Mouse (Mus musculus) myocyte (in vitro differentiated cells): ENCODE results near the gene Slc38a1. TPM values are rescaled to one million over a fixed set of nuclear protein-coding genes. Genes with fewer than 3 reads are reported as not detected.

ENCODE experiments used
- H3K27me3 ChIP-seq: one replicate; pipeline ENCODE4 v1.6.1; 2011; ENCODE audit not compliant: control insufficient read depth, insufficient read depth, insufficient read length
- H3K36me3 ChIP-seq: one replicate; pipeline ENCODE4 v1.6.1; 2011; ENCODE audit not compliant: control insufficient read depth, insufficient read depth
- H3K4me2 ChIP-seq: one replicate; pipeline ENCODE4 v1.6.1; 2011; ENCODE audit warnings: low read depth, control low read depth
- H3K4me3 ChIP-seq: one replicate; pipeline ENCODE4 v1.5.1; 2011; ENCODE audit warnings: mild to moderate bottlenecking, control low read depth, moderate library complexity
- H3K79me2 ChIP-seq: one replicate; pipeline ENCODE4 v1.6.1; 2011; ENCODE audit not compliant: control insufficient read depth, insufficient read depth
- H3ac ChIP-seq: one replicate; pipeline ENCODE4 v1.6.1; 2011; ENCODE audit not compliant: control insufficient read depth, insufficient read length
- CEBPB ChIP-seq: IDR thresholded peaks from 2 replicates; pipeline ENCODE4 v1.6.1; 2011; ENCODE audit warnings: mild to moderate bottlenecking, moderate library complexity; ENCODE audit not compliant: poor library complexity, insufficient read depth, severe bottlenecking
- E2F4 ChIP-seq: IDR thresholded peaks from one replicate; pipeline ENCODE4 v1.6.1; 2011; ENCODE audit warnings: mild to moderate bottlenecking, control low read depth, moderate library complexity; ENCODE audit not compliant: insufficient read depth
- MAX ChIP-seq: IDR thresholded peaks from one replicate; pipeline ENCODE4 v1.6.1; 2011; ENCODE audit warnings: low read depth, mild to moderate bottlenecking, control low read depth
- MYOD1 ChIP-seq, 3 experiments: IDR thresholded peaks; one replicate each; pipeline ENCODE4 v1.6.1; 2011; ENCODE audit warnings: control low read depth in 2 of 3, low read depth in 2 of 3, mild to moderate bottlenecking in 2 of 3, moderate library complexity in 1 of 3; ENCODE audit not compliant: insufficient read length in 2 of 3, control insufficient read depth in 1 of 3
- MYOG ChIP-seq, 3 experiments: IDR thresholded peaks; one replicate each; pipeline ENCODE4 v1.6.1; 2011; ENCODE audit warnings: control low read depth in 2 of 3, low read depth in 2 of 3, mild to moderate bottlenecking in 2 of 3; ENCODE audit not compliant: insufficient read length in 2 of 3, control insufficient read depth in 1 of 3, insufficient read depth in 1 of 3
- POLR2A ChIP-seq: IDR thresholded peaks from one replicate; pipeline ENCODE4 v1.6.1; 2011; ENCODE audit warnings: low read depth, mild to moderate bottlenecking, control low read depth, moderate library complexity; ENCODE audit not compliant: insufficient read length
- POLR2AphosphoS2 ChIP-seq: IDR thresholded peaks from one replicate; pipeline ENCODE4 v1.6.1; 2011; ENCODE audit warnings: low read depth, control low read depth; ENCODE audit not compliant: insufficient read length
- REST ChIP-seq: IDR thresholded peaks from one replicate; pipeline ENCODE4 v1.6.1; 2011; ENCODE audit warnings: mild to moderate bottlenecking, control low read depth, moderate library complexity; ENCODE audit not compliant: insufficient read depth, insufficient read length
- SRF ChIP-seq: IDR thresholded peaks from one replicate; pipeline ENCODE4 v1.6.1; 2011; ENCODE audit warnings: low read depth; ENCODE audit not compliant: control insufficient read depth, insufficient read length
- TCF12 ChIP-seq: IDR thresholded peaks from one replicate; pipeline ENCODE4 v1.6.1; 2011; ENCODE audit warnings: mild to moderate bottlenecking, control low read depth; ENCODE audit not compliant: poor library complexity, insufficient read depth, severe bottlenecking
- TCF3 ChIP-seq: IDR thresholded peaks from one replicate; pipeline ENCODE4 v1.6.1; 2011; ENCODE audit warnings: low read depth, control low read depth; ENCODE audit not compliant: insufficient read length
- USF1 ChIP-seq: IDR thresholded peaks from one replicate; pipeline ENCODE4 v1.6.1; 2011; ENCODE audit warnings: low read depth, mild to moderate bottlenecking, control low read depth, moderate library complexity
- polyA plus RNA-seq: library from polyadenylated mRNA; unstranded; fragments of >200 nt; fragmentation: generic; extraction: Trizol; gene quantifications from one replicate; pipeline ENCODE4 v1.2.1, GENCODE M21; 2012; ENCODE audit warnings: missing spikeins

Slc38a1 gene
- polyA plus RNA-seq, 1 experiment: 28.5 TPM

DNA sequence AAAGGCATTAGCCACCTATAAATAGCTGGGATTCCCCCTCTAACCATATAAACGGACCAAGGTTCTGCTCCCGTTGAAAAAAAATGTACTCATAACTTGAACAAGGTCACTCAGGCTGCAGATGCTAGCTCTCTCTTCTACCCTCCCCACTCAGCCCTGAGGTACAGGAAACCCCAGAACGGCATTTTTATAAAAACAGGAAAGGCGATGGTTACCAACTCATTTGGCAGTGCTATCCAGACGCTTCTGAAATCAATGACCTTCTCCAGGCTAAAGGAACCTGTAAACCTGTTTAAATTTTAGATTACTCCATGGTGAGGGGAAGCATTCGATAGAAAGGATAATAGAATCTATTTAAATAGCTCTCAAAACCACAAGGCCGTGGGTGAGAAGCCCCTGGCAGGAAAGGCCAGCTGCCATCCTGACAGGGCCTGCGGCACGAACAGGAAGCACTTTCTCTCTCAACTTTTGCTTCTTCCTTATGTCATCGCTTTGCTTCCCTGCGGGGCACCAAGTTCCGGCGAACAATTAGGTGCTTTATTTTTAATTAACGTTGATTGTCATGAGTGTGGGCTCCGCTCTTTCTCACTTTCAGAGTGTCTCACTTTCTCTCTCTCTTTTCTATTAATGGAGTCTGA, 59.2 kb downstream of the Slc38a1 start:
- no peaks in the 10 kb centered on the region for H3K27me3 ChIP-seq
- no peak for TF ChIP-seq CEBPB
- TF ChIP-seq E2F4: no peak
- TF ChIP-seq USF1: no peak
- TF ChIP-seq POLR2A: no peak
- no peak for TF ChIP-seq SRF
- TF ChIP-seq MYOG (IDR thresholded peaks at IDR 0.05; ENCODE audit: control insufficient read depth in 1 of 3, insufficient read depth in 1 of 3, insufficient read length in 2 of 3, low read depth in 2 of 3): no peak
- TF ChIP-seq REST: no peak
- no peak for TF ChIP-seq MAX
- no peak for TF ChIP-seq MYOD1 (IDR thresholded peaks at IDR 0.05; ENCODE audit: control insufficient read depth in 1 of 3, insufficient read length in 2 of 3, low read depth in 2 of 3)
- no peak for TF ChIP-seq POLR2AphosphoS2
- no peak for TF ChIP-seq TCF3
- no peak for TF ChIP-seq TCF12

DNA sequence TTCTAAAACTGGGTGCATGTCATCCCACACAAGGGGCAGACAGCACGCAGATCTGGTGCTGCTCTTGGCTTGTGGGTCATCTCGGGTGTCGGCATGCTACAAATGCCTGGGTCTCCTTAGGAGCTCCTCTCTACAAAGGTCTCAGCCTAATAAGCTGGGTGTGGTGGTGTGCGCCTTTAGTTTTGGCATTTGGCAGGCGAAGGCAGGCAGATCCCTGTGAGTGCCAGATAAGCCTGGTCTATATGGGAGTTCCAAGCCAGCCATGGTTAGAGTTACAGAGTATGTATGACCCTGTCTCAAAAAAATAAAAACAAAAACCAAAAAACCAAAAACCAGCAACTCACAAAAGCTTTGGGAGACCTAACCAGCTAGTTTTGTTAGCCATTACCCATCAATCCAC, 65.7 kb downstream of the Slc38a1 start:
- Histone ChIP-seq H3ac (no peak overlapping the region), H3K4me2 (no peak overlapping the region), H3K79me2 (no peaks in the 10 kb centered on the region), H3K27me3 (no peaks in the 10 kb centered on the region), H3K36me3 (peaks cover 48% of the 10 kb centered on the region), H3K4me3 (no peak overlapping the region)
- TF ChIP-seq SRF: no peak
- no peak for TF ChIP-seq MAX
- TF ChIP-seq POLR2AphosphoS2: no peak
- no peak for TF ChIP-seq REST
- TF ChIP-seq TCF12: no peak
- TF ChIP-seq CEBPB: no peak
- TF ChIP-seq MYOG (IDR thresholded peaks at IDR 0.05; ENCODE audit: control insufficient read depth in 1 of 3, insufficient read depth in 1 of 3, insufficient read length in 2 of 3, low read depth in 2 of 3): no peak
- TF ChIP-seq TCF3: no peak
- no peak for TF ChIP-seq MYOD1 (IDR thresholded peaks at IDR 0.05; ENCODE audit: control insufficient read depth in 1 of 3, insufficient read length in 2 of 3, low read depth in 2 of 3)
- TF ChIP-seq USF1: no peak
- TF ChIP-seq POLR2A: no peak
- no peak for TF ChIP-seq E2F4

More for the DNA sequence above, 59.2 kb downstream of the Slc38a1 start:
- H3K4me3 ChIP-seq: no peak overlapping the region
- no peak overlapping the region for H3ac ChIP-seq
- H3K79me2 ChIP-seq: no peaks in the 10 kb centered on the region
- no peak overlapping the region for H3K4me2 ChIP-seq
- H3K36me3 ChIP-seq: peaks cover 63% of the 10 kb centered on the region

DNA sequence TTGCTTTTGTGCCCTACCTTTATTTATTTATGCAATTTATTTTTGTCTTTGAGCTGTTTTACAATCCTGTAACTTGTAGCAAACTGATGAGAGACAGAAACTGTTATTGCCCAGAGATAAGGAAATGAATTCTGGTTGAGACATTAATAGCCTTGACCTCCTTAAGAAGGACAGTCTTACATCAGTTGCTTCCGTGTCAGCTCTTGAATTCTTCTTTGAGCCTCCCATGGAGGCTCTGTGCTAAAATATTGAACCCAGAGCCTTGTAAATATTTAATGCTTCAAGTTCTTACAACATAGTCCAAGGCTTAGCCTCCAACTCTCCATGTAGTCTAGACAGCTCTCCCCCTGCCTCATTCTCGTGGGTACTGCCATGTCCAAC, 73.7 kb downstream of the Slc38a1 start:
- TF ChIP-seq MYOD1 (IDR thresholded peaks at IDR 0.05; ENCODE audit: control insufficient read depth in 1 of 3, insufficient read length in 2 of 3, low read depth in 2 of 3) (no peak), E2F4 (no peak), REST (no peak), CEBPB (no peak)
- Histone ChIP-seq H3K36me3 (no peaks in the 10 kb centered on the region), H3K27me3 (no peaks in the 10 kb centered on the region)

DNA sequence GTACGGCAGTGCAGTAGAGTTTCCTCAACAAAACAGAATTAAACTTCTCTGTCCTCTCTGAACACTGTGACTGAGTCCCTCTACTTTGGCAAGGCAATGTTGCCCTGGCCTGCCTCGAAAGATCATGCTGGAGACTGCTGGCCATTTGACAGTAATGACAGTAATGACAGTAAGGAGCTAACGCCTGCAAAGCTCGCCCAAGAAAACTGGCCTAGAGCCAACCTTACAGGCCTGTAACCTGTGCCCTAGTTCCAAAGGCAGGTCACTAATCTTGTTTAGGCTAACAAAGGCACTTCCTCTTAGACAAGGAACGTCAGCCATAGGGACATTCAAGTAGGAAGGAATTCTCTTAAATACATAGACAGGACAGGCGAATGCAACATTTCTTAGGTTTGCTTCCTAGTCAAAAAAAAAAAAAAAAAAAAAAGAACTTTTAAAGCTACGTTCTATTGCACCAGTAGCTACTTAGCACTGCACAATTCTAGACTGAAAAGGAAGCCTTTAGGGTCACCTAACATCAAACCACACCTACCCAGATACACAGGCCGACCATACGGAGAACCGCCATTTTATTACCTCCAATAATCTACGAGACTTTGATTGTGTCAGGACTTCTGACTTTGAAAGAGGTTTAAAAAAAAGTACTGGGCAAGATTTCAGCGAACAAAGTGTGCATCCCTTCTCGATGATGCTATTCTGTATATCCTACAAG, 74.3 kb downstream of the Slc38a1 start:
- Histone ChIP-seq H3K4me2 (no peak overlapping the region), H3K27me3 (no peaks in the 10 kb centered on the region), H3ac (no peak overlapping the region), H3K4me3 (no peak overlapping the region), H3K79me2 (no peaks in the 10 kb centered on the region), H3K36me3 (no peaks in the 10 kb centered on the region)
- TF ChIP-seq USF1 (no peak), POLR2A (no peak), REST (no peak), TCF3 (no peak), E2F4 (no peak), MAX (no peak), POLR2AphosphoS2 (no peak)

More for the DNA sequence above, 73.7 kb downstream of the Slc38a1 start:
- Histone ChIP-seq H3ac (no peak overlapping the region), H3K4me2 (no peak overlapping the region), H3K79me2 (no peaks in the 10 kb centered on the region), H3K4me3 (no peak overlapping the region)

DNA sequence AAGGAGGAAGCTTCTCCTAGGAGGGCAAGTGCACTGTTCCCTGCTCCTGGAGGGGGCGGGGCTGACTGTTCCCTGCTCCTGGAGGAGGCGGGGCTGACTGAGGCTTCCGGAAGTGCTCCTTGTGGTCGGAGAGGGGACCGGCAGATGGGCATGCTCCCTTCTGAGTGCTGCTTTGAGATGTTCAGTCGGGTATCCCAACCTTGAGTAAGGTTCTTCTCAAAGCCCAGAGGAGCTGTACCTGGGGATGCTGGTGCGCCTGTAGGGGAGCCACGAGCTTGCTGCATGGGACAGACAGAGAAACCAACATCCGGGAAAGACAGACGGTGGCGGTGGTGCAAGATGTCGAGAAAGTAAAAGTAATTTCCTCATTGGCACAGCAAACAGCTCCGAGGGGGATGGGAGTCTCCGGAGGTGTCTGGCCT, 75.9 kb downstream of the Slc38a1 start:
- Histone ChIP-seq H3K36me3 (no peaks in the 10 kb centered on the region), H3K4me3 (no peak overlapping the region), H3K79me2 (no peaks in the 10 kb centered on the region), H3K4me2 (no peak overlapping the region), H3ac (no peak overlapping the region), H3K27me3 (no peaks in the 10 kb centered on the region)
- TF ChIP-seq SRF (no peak), USF1 (no peak), POLR2AphosphoS2 (no peak), CEBPB (no peak), MAX (no peak), TCF3 (no peak), E2F4 (no peak), MYOD1 (IDR thresholded peaks at IDR 0.05; ENCODE audit: control insufficient read depth in 1 of 3, insufficient read length in 2 of 3, low read depth in 2 of 3) (no peak), TCF12 (no peak), MYOG (IDR thresholded peaks at IDR 0.05; ENCODE audit: control insufficient read depth in 1 of 3, insufficient read depth in 1 of 3, insufficient read length in 2 of 3, low read depth in 2 of 3) (no peak)
